Mouse (Mus musculus) cerebellum, adult 2 months (tissue): Measurements from ENCODE around the gene Vmn2r-ps130.
"Not testable (repeated sequence)": the region's sequence is repeated elsewhere in the genome, so short reads cannot be mapped to it uniquely, and the experiment has no call there.

Experiments
- CTCF ChIP-seq: fragments of 200-500 bp; IDR thresholded peaks from 2 replicates; pipeline ENCODE4 v1.5.1; 2011; ENCODE audit warnings: low read depth, mild to moderate bottlenecking, control low read depth, low read length, moderate library complexity, borderline replicate concordance; ENCODE audit not compliant: insufficient read depth
- POLR2A ChIP-seq: fragments of 200-500 bp; IDR thresholded peaks from 2 replicates; pipeline ENCODE4 v1.6.1; 2011; ENCODE audit warnings: low read length, control low read depth, borderline replicate concordance; ENCODE audit not compliant: insufficient read depth

DNA sequence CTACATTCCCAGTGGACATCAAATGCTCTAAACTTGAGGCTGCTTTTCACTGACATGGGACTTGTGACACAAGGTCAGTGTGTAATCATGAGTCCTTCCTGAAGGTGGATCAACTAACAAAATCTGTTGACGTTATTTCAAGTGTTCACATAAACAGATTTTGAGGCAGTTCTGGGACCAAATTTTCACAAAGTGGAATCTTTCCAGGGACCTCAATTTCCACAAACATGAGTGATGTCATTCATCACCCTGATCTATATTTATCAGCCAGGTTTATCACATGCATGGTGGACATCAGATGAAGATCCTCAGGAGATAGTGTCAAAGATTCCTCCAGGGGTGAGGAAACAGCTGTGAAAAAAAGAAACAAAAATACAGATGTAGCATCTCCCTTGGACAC, at the start of gene Vmn2r-ps130:
- not testable (repeated sequence) for TF ChIP-seq CTCF, POLR2A
